Mouse (Mus musculus): ENCODE data around the gene Hfe.

DNA sequence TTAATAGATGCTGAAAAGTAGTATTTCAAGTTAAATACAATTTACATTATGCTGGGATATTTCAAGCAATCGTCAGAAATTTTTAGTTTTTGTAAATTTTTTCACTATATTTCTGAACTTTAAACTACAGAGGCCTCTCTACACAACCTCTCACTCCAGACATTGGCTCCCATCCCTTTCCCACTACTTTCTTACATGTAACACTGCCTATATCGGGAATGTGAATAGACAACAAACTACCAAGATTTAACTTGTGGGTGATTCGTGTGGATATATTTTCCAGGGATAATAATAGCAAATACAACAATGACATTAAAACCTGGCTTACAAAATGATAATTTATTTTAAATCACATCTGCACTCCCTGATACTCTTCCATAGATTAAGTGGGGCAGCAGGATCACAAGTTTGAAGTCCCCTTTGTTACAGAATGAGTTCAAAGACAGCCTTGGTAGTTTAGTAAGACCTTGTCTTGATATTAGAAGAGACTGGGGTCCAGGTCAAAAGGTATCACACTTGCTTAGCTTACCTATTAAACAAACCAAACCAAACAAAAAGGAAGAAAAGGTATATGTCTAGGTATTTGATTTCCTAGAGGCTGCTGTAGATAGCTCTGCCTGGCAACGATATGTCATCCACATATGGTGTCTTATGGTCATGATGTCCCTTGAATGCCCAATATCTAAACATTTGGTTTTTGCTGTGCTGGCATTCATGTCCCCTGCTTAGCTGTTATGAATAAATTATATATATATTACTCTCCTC, 42.8 kb upstream of the Hfe start:
- TF ChIP-seq JUND (conservative IDR thresholded peaks at IDR 0.05; ENCODE audit: low read depth, low read length) (no peak), MAFK (IDR thresholded peaks at IDR 0.05; ENCODE audit: insufficient replicate concordance, low read length) (no peak), MXI1 (IDR thresholded peaks at IDR 0.05; ENCODE audit: low read depth, low read length) (no peak), KAT2A (IDR thresholded peaks at IDR 0.05; ENCODE audit: insufficient replicate concordance, low read length) (no peak), CTCF (conservative IDR thresholded peaks at IDR 0.05 in 1 of 2, IDR thresholded peaks at IDR 0.05 in 1 of 2; ENCODE audit: low read depth in 2 of 2, low read length in 2 of 2) (no peak), UBTF (IDR thresholded peaks at IDR 0.05; ENCODE audit: low read depth, low read length) (no peak), NRF1 (IDR thresholded peaks at IDR 0.05; ENCODE audit: low read depth, low read length) (no peak), SMC3 (IDR thresholded peaks at IDR 0.05; ENCODE audit: low read depth, low read length) (no peak)

Data from CH12.LX (cell line).